Mouse (Mus musculus) forebrain, embryonic 12.5 days (tissue): ENCODE data around the gene Gen1. TPM values are rescaled to one million over a fixed set of nuclear protein-coding genes. Genes with fewer than 3 reads are reported as not detected.

ENCODE experiments used
- ATAC-seq: fragments of 200-750 bp; cut with Nextera tagmentation; 2 replicates; pipeline ENCODE4 v1.8.0; 2017; ENCODE audit warnings: moderate TSS enrichment; ENCODE audit not compliant: low FRiP score
- H3K27ac ChIP-seq: fragments of 300-500 bp; sonication (generic); 2 replicates; pipeline ENCODE4 v1.5.1; 2016; ENCODE audit warnings: mild to moderate bottlenecking
- H3K27me3 ChIP-seq: fragments of 300-500 bp; sonication (generic); 2 replicates; pipeline ENCODE4 v1.6.1; 2016; ENCODE audit warnings: mild to moderate bottlenecking
- H3K36me3 ChIP-seq: fragments of 300-500 bp; sonication (generic); replicated peaks from 2 replicates; pipeline ENCODE4 v1.6.1; 2016; ENCODE audit warnings: mild to moderate bottlenecking
- H3K4me1 ChIP-seq: fragments of 300-500 bp; sonication (generic); 2 replicates; pipeline ENCODE4 v1.6.1; 2016
- H3K4me2 ChIP-seq: fragments of 300-500 bp; sonication (generic); 2 replicates; pipeline ENCODE4 v1.6.1; 2016; ENCODE audit warnings: mild to moderate bottlenecking, moderate library complexity
- H3K4me3 ChIP-seq: fragments of 300-500 bp; sonication (generic); replicated peaks from 2 replicates; pipeline ENCODE4 v1.5.1; 2016; ENCODE audit warnings: mild to moderate bottlenecking
- H3K9ac ChIP-seq: fragments of 300-500 bp; sonication (generic); 2 replicates; pipeline ENCODE4 v1.6.1; 2016; ENCODE audit warnings: mild to moderate bottlenecking
- H3K9me3 ChIP-seq: fragments of 300-500 bp; sonication (generic); 2 replicates; pipeline ENCODE4 v1.6.1; 2016
- WGBS: fragments of 180-500 bp; shearing (Covaris S2); methylation state at CpG from one replicate; pipeline ENCODE4 v1.1.7; 2016; 5-methylcytosine and 5-hydroxymethylcytosine counted together
- polyA plus RNA-seq: library from polyadenylated mRNA; unstranded; fragments of >200 nt; fragmentation: Nextera tagmentation; extraction: Ambion mirVana; gene quantifications from 2 replicates; pipeline ENCODE4 v1.2.1, GENCODE M21; 2016

Gen1 gene
- polyA plus RNA-seq, 1 experiment from 2014 or later: 16.2 TPM

DNA sequence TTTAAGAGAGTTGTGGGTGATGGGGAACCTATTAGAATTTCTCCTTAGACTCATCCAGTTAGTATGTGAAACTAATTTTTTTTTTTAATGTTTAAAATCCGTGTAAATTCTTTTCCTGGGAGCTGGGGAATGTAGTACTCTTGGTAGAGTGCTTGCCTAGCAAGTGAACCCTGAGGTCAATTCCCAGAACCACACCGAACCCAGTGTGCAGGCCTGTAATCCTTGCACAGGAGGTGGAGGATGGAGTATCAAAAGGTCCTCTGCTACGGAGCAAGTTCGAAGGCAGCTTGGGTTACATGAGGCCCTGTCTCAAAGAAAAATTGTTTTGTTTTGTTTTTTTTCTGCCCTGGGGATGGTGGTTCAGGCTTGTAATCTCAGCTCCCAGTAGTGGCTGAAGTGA is 1.4 kb upstream of the Gen1 start:
- H3K27ac ChIP-seq: peak overlapping the region; percentile 95; the same call in 1 of the 2 replicates
- WGBS: 6% methylated on average over 4 of the region's 4 CpGs

DNA sequence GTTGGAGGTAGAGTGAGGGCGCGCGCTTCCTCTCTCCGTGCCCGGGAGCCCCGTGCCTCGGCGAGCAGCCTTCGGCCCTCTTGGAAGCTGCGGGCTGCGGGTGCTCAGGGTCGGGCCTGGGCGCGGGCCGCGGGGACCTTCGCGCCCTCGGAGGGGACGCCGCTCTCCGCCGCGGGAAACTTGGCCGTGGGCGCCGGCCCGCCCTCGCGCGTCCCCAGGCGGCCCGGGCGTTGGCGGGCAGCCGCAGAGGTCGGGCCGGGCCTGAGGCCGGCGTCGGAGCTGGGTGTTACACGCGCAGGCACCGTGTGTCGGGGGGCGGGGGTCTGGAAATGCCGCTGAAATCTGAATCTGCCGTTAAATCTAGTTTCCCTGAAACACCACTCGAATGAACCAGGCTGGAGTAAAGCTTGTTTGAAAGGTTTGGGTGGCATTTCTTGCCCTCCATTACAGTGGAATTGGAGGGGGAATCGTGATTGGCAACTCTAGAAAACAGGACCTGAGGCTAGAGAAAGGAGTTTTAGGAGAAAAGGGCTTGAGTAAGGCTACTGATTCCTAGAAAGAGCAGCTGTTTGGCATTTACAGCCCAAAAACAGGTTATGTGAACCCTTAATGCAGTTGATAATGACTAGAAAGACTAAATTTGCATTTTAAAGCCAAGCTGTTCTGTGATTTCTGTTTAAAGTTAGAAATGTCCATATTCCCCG is 833 bp upstream of the Gen1 start:
- H3K36me3 ChIP-seq: no peaks in the 10 kb centered on the region
- peak overlapping the region; percentile 95 for H3K27ac ChIP-seq
- peaks cover 35% of the 10 kb centered on the region for H3K4me1 ChIP-seq
- no peaks in the 10 kb centered on the region for H3K27me3 ChIP-seq
- peak overlapping the region; percentile 91 for H3K4me3 ChIP-seq
- H3K4me2 ChIP-seq: peak overlapping the region; percentile 77
- 1% methylated on average over 51 of the region's 51 CpGs for WGBS
- peak overlapping the region; percentile 95 for H3K9ac ChIP-seq
- peak; percentile 64 for ATAC-seq
- no peaks in the 10 kb centered on the region for H3K9me3 ChIP-seq

More for the DNA sequence above, 1.4 kb upstream of the Gen1 start:
- no peaks in the 10 kb centered on the region for H3K9me3 ChIP-seq
- peak overlapping the region; percentile 95 for H3K9ac ChIP-seq
- no peaks in the 10 kb centered on the region for H3K36me3 ChIP-seq
- no peaks in the 10 kb centered on the region for H3K27me3 ChIP-seq
- peak overlapping the region; percentile 91 for H3K4me3 ChIP-seq
- H3K4me1 ChIP-seq: peaks cover 35% of the 10 kb centered on the region
- H3K4me2 ChIP-seq: peak overlapping the region; percentile 77
- no peak for ATAC-seq

DNA sequence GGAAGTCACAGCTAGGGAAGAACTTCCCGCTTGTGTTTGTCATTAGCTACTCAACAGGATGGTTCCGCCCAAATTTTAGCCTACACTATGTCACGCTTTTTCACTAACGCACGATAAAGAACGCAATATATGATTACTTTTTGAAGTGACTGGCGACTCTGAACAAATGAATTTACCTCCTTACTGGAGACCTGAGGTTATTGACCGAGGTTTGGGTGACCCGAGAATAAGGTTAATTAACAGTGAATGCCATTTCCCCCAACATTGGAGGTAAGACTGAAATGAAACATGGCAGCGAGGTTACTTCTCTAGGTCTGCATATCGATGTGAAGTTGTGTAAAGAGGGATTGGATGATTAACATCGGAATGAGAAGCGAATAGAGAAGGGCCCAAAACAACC is 706 bp downstream of the Gen1 start:
- ATAC-seq: no peak
- 5% methylated on average over 13 of the region's 13 CpGs for WGBS
- no peak overlapping the region for H3K27ac ChIP-seq

DNA sequence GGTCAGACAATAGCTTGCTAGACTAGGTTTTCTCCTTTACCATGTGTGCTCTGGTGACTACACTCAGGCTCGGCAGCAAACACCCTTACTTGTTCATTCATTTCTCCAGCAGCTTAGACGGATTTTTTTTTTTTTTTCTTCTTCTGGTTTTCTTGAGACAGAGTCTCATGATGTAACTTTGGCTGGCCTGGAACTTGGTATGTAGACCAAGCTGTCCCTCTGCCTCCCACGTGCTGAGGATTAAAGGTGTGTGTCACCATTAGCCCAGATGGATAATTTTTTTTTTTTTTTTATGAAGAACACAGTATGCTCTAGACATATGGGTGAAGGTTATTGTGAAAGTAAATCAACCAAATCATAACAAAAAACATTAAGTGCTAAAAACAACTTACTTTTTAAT is 15.3 kb downstream of the Gen1 start:
- H3K36me3 ChIP-seq: peaks cover 30% of the 10 kb centered on the region
- no peak for ATAC-seq
- WGBS: 85% methylated on average over 3 of the region's 3 CpGs

More for the DNA sequence above, 706 bp downstream of the Gen1 start:
- H3K36me3 ChIP-seq: no peaks in the 10 kb centered on the region
- H3K9me3 ChIP-seq: no peaks in the 10 kb centered on the region
- H3K9ac ChIP-seq: peak overlapping the region; percentile 95
- H3K27me3 ChIP-seq: no peaks in the 10 kb centered on the region
- H3K4me3 ChIP-seq: peak overlapping the region; percentile 91
- peak overlapping the region; percentile 77 for H3K4me2 ChIP-seq
- peaks cover 35% of the 10 kb centered on the region for H3K4me1 ChIP-seq

DNA sequence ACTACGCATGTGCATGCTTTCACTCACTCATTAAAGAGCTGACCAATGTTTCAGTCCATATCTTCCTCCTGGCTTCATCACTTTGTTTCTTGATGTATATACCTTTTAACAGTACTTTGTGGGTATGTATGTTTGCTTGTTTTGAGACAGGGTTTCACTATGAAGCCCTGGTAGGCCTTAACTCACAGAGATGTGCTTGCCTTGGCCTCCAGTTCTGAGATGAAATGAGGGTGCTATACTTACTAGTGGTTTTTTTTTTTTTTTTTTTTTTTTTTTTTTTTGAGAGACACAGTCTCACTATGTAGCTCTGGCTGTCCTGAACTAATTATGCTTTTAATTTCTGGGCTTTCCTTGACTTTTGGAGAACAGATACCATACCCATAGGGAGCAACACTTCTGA is 18.1 kb downstream of the Gen1 start:
- 96% methylated on average over 1 of the region's 1 CpGs for WGBS

More for the DNA sequence above, 15.3 kb downstream of the Gen1 start:
- no peaks in the 10 kb centered on the region for H3K27me3 ChIP-seq
- H3K4me3 ChIP-seq: no peak overlapping the region
- no peaks in the 10 kb centered on the region for H3K9me3 ChIP-seq
- no peak overlapping the region for H3K4me2 ChIP-seq
- no peak overlapping the region for H3K9ac ChIP-seq
- no peaks in the 10 kb centered on the region for H3K4me1 ChIP-seq
- no peak overlapping the region for H3K27ac ChIP-seq

DNA sequence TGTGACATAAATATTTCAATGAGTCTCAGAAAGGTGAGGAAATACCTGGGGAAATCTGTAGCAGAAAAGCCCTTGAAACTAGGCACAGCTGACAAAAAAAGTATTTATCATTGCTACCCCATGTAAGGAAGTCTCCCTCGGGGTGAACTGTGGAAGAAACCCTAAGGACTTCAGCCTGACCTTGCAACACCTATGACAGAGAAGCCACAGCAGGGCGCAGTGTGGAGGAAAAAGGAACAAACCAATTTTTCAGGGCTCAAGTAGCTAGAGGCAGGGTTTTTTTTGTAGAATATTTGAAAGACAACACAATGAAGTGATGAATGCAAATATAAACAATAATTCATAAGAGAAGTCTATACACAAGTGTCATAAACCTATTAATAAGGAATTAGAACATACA is 29.6 kb downstream of the Gen1 start:
- H3K27ac ChIP-seq: no peak overlapping the region
- no peak for ATAC-seq
- H3K9ac ChIP-seq: no peak overlapping the region
- H3K4me2 ChIP-seq: no peak overlapping the region
- H3K4me1 ChIP-seq: no peaks in the 10 kb centered on the region
- H3K9me3 ChIP-seq: no peaks in the 10 kb centered on the region
- no peak overlapping the region for H3K4me3 ChIP-seq
- no peaks in the 10 kb centered on the region for H3K27me3 ChIP-seq
- 86% methylated on average over 2 of the region's 2 CpGs for WGBS
- peaks cover 2% of the 10 kb centered on the region; the same call in 1 of the 2 replicates for H3K36me3 ChIP-seq

More for the DNA sequence above, 18.1 kb downstream of the Gen1 start:
- ATAC-seq: no peak
- Histone ChIP-seq H3K4me1 (no peaks in the 10 kb centered on the region), H3K9ac (no peak overlapping the region), H3K36me3 (peaks cover 40% of the 10 kb centered on the region), H3K27ac (no peak overlapping the region), H3K4me3 (no peak overlapping the region), H3K9me3 (no peaks in the 10 kb centered on the region), H3K27me3 (no peaks in the 10 kb centered on the region), H3K4me2 (no peak overlapping the region)

DNA sequence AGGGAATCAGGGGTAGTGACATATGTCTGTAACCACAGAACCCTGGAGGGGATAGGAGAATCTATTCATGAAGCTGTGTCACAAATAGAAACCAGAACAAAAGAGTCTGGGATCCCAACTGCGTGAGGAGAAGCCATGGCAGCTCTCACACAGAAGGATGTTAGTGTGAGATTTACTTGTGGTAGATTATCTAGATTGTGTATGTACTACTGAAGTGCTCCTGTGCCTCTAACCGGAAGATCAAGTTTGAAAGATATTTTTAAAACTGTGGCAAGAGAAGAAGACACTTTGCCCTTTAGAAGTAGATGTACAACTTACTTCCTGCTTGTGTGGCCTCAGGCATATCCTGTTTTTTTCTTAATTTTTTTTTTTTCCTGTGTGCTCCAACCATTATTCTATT is 35.3 kb downstream of the Gen1 start:
- Histone ChIP-seq H3K9ac (no peak overlapping the region), H3K36me3 (no peaks in the 10 kb centered on the region), H3K9me3 (no peaks in the 10 kb centered on the region), H3K27me3 (no peaks in the 10 kb centered on the region), H3K4me3 (no peak overlapping the region), H3K4me2 (no peak overlapping the region), H3K27ac (no peak overlapping the region), H3K4me1 (no peaks in the 10 kb centered on the region)
- ATAC-seq: no peak
- 77% methylated on average over 2 of the region's 2 CpGs for WGBS

DNA sequence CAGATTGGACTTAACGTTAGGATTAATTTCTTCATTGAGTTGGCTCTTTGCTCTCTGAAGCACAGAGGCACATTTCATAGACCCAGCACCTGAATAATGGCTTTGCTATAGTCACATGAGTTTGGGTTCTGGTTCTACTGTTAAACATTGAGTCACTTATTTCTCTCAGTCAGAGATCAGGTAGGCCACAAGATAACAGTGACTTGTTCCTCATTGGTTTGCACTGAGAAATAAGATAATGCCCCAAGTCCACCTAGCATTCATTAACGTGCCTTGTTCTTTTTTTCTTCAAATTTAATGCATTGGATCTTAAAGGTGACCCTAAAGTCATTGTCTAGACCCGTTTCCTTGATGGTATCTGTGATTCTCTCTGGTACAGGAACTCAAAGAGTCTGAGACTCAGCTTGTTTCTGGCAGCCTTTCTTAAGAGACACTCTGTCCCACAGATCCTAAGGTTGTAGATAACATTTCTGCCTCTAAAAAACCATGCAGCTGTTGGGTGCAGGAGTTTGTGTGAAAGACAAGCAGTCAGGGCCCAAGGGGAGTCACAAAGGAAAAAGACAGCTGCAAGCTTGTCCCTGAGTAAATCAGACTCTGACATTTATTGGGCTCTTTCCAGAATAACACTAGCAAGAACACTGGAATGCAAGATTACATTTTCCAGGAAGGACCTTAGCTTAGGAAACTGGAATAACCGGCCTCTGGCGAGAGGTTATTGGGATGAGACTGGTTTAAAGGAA is 38.9 kb downstream of the Gen1 start:
- no peaks in the 10 kb centered on the region for H3K36me3 ChIP-seq
- H3K4me3 ChIP-seq: no peak overlapping the region
- no peak overlapping the region for H3K9ac ChIP-seq
- ATAC-seq: no peak
- H3K27me3 ChIP-seq: no peaks in the 10 kb centered on the region
- H3K27ac ChIP-seq: no peak overlapping the region
- no peaks in the 10 kb centered on the region for H3K9me3 ChIP-seq
- 88% methylated on average over 5 of the region's 5 CpGs for WGBS
- peaks cover 9% of the 10 kb centered on the region for H3K4me1 ChIP-seq
- H3K4me2 ChIP-seq: no peak overlapping the region

DNA sequence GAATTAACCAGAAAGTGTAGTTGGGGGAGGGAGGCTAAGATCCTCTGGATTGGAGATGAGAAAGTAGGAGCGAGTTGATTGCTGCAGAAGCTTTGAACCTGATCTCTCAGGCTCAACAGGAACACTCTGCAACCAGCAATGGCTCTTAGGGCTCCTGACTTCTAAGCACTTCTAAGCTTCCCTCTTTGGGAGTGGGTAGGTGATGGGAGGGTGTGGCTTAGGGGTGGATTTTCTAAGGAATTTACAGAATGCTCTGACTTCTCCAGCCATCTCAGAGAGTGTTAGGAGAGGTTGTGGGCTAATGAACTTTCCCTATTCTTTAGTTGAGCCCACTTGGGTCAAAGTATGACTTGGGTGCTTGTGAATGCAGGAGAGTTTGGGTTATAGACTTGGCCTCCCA is 39.5 kb downstream of the Gen1 start:
- Histone ChIP-seq H3K27ac (no peak overlapping the region), H3K36me3 (no peaks in the 10 kb centered on the region), H3K4me3 (no peak overlapping the region), H3K4me1 (peaks cover 15% of the 10 kb centered on the region), H3K4me2 (no peak overlapping the region), H3K27me3 (no peaks in the 10 kb centered on the region), H3K9me3 (no peaks in the 10 kb centered on the region), H3K9ac (no peak overlapping the region)
- WGBS: 25% methylated on average over 1 of the region's 1 CpGs
- no peak for ATAC-seq

DNA sequence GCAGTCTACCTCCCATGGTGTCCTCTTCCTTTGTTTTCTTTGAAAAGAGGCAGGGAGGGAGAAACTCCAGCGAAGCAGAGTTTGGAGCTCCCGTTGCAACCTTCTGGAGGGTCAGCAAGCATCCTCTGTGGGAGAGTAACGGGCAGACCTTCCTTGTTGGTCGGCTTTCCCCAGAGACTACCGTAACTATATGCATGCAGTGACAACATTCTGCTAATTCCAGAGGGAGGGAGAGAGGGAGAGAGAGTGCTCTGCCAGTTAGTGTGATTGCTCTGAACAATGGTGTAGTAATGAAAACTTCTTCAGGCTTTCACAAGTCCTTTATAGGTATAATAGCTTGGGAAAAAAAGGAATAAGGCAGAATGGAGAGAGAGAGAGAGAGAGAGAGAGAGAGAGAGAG is 40.9 kb downstream of the Gen1 start:
- Histone ChIP-seq H3K27me3 (no peaks in the 10 kb centered on the region), H3K27ac (no peak overlapping the region), H3K4me2 (no peak overlapping the region), H3K36me3 (no peaks in the 10 kb centered on the region), H3K9me3 (no peaks in the 10 kb centered on the region), H3K4me1 (peaks cover 15% of the 10 kb centered on the region), H3K9ac (no peak overlapping the region), H3K4me3 (no peak overlapping the region)
- WGBS: 6% methylated on average over 5 of the region's 5 CpGs
- no peak for ATAC-seq

DNA sequence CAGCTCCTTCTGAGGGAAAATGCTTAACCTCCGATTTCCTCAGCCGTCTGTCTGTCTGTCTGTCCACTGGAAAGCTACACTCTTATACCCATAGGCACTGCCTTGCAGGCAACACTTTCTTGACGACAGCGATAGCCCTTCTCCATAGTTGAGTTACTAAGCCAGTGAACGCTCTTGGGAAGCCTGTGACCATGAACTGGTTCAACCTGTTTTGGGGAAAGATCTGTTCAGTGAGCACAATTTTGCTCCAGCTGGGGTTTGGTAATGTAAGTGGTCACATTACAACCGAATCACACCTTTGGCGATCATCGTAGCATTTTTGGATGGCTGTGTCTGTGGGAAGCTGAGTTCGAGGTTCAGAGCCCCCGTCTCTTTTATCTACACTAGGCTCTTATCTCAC is 42.5 kb downstream of the Gen1 start:
- no peak for ATAC-seq
- Histone ChIP-seq H3K9me3 (no peaks in the 10 kb centered on the region), H3K4me2 (no peak overlapping the region), H3K27ac (no peak overlapping the region), H3K27me3 (no peaks in the 10 kb centered on the region), H3K4me1 (peaks cover 15% of the 10 kb centered on the region), H3K9ac (no peak overlapping the region), H3K36me3 (no peaks in the 10 kb centered on the region), H3K4me3 (no peak overlapping the region)
- WGBS: 94% methylated on average over 10 of the region's 10 CpGs

DNA sequence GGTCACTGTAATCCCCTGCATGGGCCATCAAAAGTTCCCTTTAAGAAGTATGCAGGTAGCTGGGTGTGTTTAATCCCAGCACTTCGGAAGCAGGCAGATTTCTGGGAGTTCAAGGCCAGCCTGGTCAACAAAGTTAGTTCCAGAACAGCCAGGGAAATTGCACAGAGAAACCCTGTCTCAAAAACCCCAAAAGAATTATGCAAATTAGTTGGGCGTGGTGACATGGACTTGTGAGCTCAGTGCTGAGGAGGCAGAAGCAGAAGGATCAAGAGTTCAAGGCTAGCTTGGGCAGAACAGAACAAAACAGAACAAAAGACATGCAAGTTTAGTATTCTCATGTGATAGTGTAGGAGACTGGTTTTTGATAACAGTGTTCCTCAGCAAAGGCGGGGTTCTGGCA is 43.0 kb downstream of the Gen1 start:
- H3K4me3 ChIP-seq: no peak overlapping the region
- no peaks in the 10 kb centered on the region for H3K27me3 ChIP-seq
- peaks cover 15% of the 10 kb centered on the region for H3K4me1 ChIP-seq
- H3K36me3 ChIP-seq: no peaks in the 10 kb centered on the region
- H3K27ac ChIP-seq: no peak overlapping the region
- no peak overlapping the region for H3K4me2 ChIP-seq
- 73% methylated on average over 3 of the region's 3 CpGs for WGBS
- no peak overlapping the region for H3K9ac ChIP-seq
- no peaks in the 10 kb centered on the region for H3K9me3 ChIP-seq
- ATAC-seq: no peak
